Mouse (Mus musculus): Measurements from ENCODE around the gene Gm19426. TPM values are rescaled to one million over a fixed set of nuclear protein-coding genes. Genes with fewer than 3 reads are reported as not detected.

Gm19426 gene
- polyA plus RNA-seq, 1 experiment = 4.4 TPM

DNA sequence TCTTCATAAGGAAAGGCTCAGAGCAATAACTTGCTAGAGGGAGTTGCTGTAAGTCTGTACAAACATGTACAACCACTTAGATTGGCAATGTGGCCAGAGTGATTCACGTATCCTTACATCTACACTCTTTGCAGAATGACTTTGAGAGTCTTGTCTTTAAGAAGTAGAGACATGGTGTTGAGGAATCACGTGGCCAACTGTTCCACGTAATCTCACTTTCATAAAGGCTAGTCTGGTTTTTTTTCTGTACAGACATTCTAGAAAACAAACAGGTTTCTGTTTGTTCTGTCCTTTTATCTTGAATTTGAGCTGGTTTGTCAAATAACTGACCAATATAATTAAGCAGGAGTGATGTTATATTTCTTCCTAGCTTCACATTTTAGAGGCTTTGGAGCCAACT, 17.9 kb upstream of the Gm19426 start:
- TF ChIP-seq MYOD1 (IDR thresholded peaks at IDR 0.05; ENCODE audit: control insufficient read depth, insufficient read length, low read depth) (no peak), USF1 (IDR thresholded peaks at IDR 0.05; ENCODE audit: low read depth) (peak; percentile 44), CEBPB (IDR thresholded peaks at IDR 0.05; ENCODE audit: low read depth) (no peak), FOSL1 (IDR thresholded peaks at IDR 0.05; ENCODE audit: insufficient read depth, low read length, poor library complexity, severe bottlenecking) (no peak), MYOG (IDR thresholded peaks at IDR 0.05; ENCODE audit: control insufficient read depth, extremely low read depth, insufficient read length) (no peak), CTCF (IDR thresholded peaks at IDR 0.05; ENCODE audit: control insufficient read depth, insufficient read depth, insufficient read length) (no peak)
- Histone ChIP-seq H3ac (ENCODE audit: control insufficient read depth, insufficient read length, low read depth) (no peak overlapping the region), H3K27me3 (ENCODE audit: control insufficient read depth, insufficient read depth, insufficient read length) (no peaks in the 10 kb centered on the region), H3K4me3 (ENCODE audit: insufficient read depth, poor library complexity, severe bottlenecking) (no peak overlapping the region), H3K79me2 (ENCODE audit: control insufficient read depth, insufficient read depth) (no peaks in the 10 kb centered on the region), H3K36me3 (ENCODE audit: control insufficient read depth, insufficient read depth) (no peaks in the 10 kb centered on the region), H3K79me3 (ENCODE audit: low read depth) (no peaks in the 10 kb centered on the region)

DNA sequence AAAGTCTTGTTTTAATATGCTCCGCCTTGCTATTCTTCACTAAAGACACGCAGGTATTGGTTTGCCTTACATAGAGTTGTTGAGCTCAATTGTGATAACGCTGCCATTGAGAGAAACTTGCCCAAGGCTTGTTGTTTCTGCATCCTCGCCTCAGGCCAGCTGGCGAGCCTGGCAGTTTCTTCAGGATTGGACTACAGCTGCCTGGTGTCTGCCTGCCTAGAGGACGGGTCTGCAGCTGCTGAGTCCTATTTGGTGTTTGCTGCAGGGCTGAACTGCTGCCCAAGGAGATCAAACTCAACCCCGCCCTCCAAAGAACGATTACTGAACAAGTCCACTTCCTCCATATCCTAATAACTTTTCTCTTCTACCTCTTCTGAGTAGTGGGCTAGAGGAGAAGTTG, 17.3 kb upstream of the Gm19426 start:
- H3K79me2 ChIP-seq (ENCODE audit: control insufficient read depth, insufficient read depth) = no peaks in the 10 kb centered on the region
- H3K79me3 ChIP-seq (ENCODE audit: low read depth) = no peaks in the 10 kb centered on the region
- H3K36me3 ChIP-seq (ENCODE audit: control insufficient read depth, insufficient read depth) = no peaks in the 10 kb centered on the region
- TF ChIP-seq CEBPB (IDR thresholded peaks at IDR 0.05; ENCODE audit: low read depth) (no peak), MAX (IDR thresholded peaks at IDR 0.05) (no peak), FOSL1 (IDR thresholded peaks at IDR 0.05; ENCODE audit: insufficient read depth, low read length, poor library complexity, severe bottlenecking) (no peak)
- H3K4me3 ChIP-seq (ENCODE audit: insufficient read depth, poor library complexity, severe bottlenecking) = no peak overlapping the region
- H3K27me3 ChIP-seq (ENCODE audit: control insufficient read depth, insufficient read depth, insufficient read length) = no peaks in the 10 kb centered on the region
- no peak overlapping the region for H3ac ChIP-seq (ENCODE audit: control insufficient read depth, insufficient read length, low read depth)

DNA sequence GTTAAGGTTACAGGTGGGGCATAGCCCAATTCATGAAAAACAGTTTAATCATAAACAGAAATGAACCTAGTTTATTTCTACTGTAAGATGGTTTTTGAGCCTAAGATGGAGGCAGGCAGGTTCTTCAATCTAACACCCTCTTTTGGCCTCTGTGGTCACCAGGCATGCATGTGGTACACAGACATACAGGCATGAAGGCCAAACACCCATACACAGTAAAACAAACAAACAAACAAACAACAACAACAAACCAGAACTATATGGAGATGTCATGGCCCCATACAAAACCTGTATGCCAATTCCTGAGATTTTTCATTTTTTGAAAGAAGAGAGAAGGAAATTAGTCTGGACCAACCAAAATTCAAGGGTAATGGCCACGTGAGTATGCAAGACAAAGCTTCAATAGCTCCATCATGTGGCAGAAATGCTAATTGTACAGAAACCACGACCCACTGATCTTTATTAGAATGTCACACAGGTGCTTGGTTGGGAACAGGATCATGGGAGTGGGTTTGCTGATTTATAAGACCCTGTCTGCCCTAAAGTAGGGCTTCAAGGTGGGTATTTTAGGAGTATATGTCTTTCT, 15.2 kb upstream of the Gm19426 start:
- Histone ChIP-seq H3ac (ENCODE audit: control insufficient read depth, insufficient read length, low read depth) (no peak overlapping the region), H3K79me3 (ENCODE audit: low read depth) (no peaks in the 10 kb centered on the region), H3K79me2 (ENCODE audit: control insufficient read depth, insufficient read depth) (no peaks in the 10 kb centered on the region), H3K27me3 (ENCODE audit: control insufficient read depth, insufficient read depth, insufficient read length) (no peaks in the 10 kb centered on the region), H3K4me3 (ENCODE audit: insufficient read depth, poor library complexity, severe bottlenecking) (no peak overlapping the region), H3K36me3 (ENCODE audit: control insufficient read depth, insufficient read depth) (no peaks in the 10 kb centered on the region)
- TF ChIP-seq FOSL1 (IDR thresholded peaks at IDR 0.05; ENCODE audit: insufficient read depth, low read length, poor library complexity, severe bottlenecking) = no peak
- TF ChIP-seq MAX (IDR thresholded peaks at IDR 0.05) = peak; percentile 59
- TF ChIP-seq MYOD1 (IDR thresholded peaks at IDR 0.05; ENCODE audit: control insufficient read depth, insufficient read length, low read depth) = no peak
- peak; percentile 95 for TF ChIP-seq USF1 (IDR thresholded peaks at IDR 0.05; ENCODE audit: low read depth)
- no peak for TF ChIP-seq MYOG (IDR thresholded peaks at IDR 0.05; ENCODE audit: control insufficient read depth, extremely low read depth, insufficient read length)
- peak; percentile 61 for TF ChIP-seq CTCF (IDR thresholded peaks at IDR 0.05; ENCODE audit: control insufficient read depth, insufficient read depth, insufficient read length)
- TF ChIP-seq CEBPB (IDR thresholded peaks at IDR 0.05; ENCODE audit: low read depth) = no peak

DNA sequence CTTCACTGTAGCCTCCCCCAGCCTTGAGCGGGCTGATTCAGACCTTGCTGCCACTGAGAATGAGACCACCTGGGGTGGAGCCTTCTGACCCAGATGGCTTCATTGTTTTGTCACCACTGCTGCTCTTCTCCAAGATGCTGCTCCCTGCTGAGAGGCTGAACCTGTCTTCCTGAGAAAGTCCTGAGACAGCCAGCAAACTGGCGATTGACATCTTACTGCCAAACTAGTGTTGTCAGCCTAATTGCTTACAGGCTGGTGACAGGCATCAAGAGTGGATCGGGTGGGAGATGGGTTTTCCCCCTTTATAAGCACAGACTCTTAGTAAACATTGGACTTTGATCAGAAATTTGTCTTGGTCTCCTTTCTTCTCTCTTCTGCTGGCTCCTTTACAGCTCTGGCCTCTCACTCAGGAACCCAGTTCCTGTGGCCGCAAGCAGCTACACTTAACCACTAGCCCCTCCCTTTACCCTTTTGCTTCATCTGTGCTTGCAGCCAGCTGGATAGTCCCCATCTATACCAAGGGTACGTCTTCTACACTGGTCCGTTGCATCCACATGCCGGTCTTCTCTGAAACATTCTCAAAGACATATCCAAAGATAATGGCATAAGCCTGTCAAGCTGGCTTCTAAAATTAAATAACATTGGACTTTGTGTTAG, 13.7 kb upstream of the Gm19426 start:
- TF ChIP-seq MAX (IDR thresholded peaks at IDR 0.05) = no peak
- no peak for TF ChIP-seq MYOD1 (IDR thresholded peaks at IDR 0.05; ENCODE audit: control insufficient read depth, insufficient read length, low read depth)
- TF ChIP-seq CTCF (IDR thresholded peaks at IDR 0.05; ENCODE audit: control insufficient read depth, insufficient read depth, insufficient read length) = no peak
- no peak for TF ChIP-seq MYOG (IDR thresholded peaks at IDR 0.05; ENCODE audit: control insufficient read depth, extremely low read depth, insufficient read length)
- no peak for TF ChIP-seq USF1 (IDR thresholded peaks at IDR 0.05; ENCODE audit: low read depth)
- no peak for TF ChIP-seq CEBPB (IDR thresholded peaks at IDR 0.05; ENCODE audit: low read depth)
- no peak for TF ChIP-seq FOSL1 (IDR thresholded peaks at IDR 0.05; ENCODE audit: insufficient read depth, low read length, poor library complexity, severe bottlenecking)
- H3K36me3 ChIP-seq (ENCODE audit: control insufficient read depth, insufficient read depth) = no peaks in the 10 kb centered on the region
- H3K79me3 ChIP-seq (ENCODE audit: low read depth) = no peaks in the 10 kb centered on the region
- no peaks in the 10 kb centered on the region for H3K79me2 ChIP-seq (ENCODE audit: control insufficient read depth, insufficient read depth)
- H3ac ChIP-seq (ENCODE audit: control insufficient read depth, insufficient read length, low read depth) = no peak overlapping the region
- no peaks in the 10 kb centered on the region for H3K27me3 ChIP-seq (ENCODE audit: control insufficient read depth, insufficient read depth, insufficient read length)
- H3K4me3 ChIP-seq (ENCODE audit: insufficient read depth, poor library complexity, severe bottlenecking) = no peak overlapping the region

DNA sequence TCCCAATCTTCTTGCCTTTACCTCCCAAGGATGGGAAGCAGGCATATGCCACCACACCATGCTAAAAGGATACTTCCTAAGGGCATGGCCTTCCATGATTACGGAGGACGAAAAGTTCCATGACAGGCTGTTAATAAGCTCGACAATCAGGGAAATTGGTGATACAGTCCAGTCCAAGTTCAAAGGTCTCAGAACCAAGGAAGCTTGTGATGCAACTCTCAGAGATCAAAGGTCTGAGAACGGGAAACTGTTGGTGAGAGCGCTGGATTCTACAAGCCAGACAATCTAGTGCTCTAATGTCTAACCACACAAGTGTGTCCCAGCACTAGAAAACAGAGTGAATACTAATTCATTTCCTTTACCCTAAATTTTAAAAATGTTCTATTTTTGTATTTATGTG, 12.8 kb upstream of the Gm19426 start:
- no peaks in the 10 kb centered on the region for H3K36me3 ChIP-seq (ENCODE audit: control insufficient read depth, insufficient read depth)
- no peak overlapping the region for H3ac ChIP-seq (ENCODE audit: control insufficient read depth, insufficient read length, low read depth)
- no peak overlapping the region for H3K4me3 ChIP-seq (ENCODE audit: insufficient read depth, poor library complexity, severe bottlenecking)
- H3K27me3 ChIP-seq (ENCODE audit: control insufficient read depth, insufficient read depth, insufficient read length) = no peaks in the 10 kb centered on the region
- no peaks in the 10 kb centered on the region for H3K79me3 ChIP-seq (ENCODE audit: low read depth)
- TF ChIP-seq CEBPB (IDR thresholded peaks at IDR 0.05; ENCODE audit: low read depth) = no peak
- no peak for TF ChIP-seq USF1 (IDR thresholded peaks at IDR 0.05; ENCODE audit: low read depth)
- TF ChIP-seq FOSL1 (IDR thresholded peaks at IDR 0.05; ENCODE audit: insufficient read depth, low read length, poor library complexity, severe bottlenecking) = no peak
- no peak for TF ChIP-seq MYOG (IDR thresholded peaks at IDR 0.05; ENCODE audit: control insufficient read depth, extremely low read depth, insufficient read length)
- no peak for TF ChIP-seq MYOD1 (IDR thresholded peaks at IDR 0.05; ENCODE audit: control insufficient read depth, insufficient read length, low read depth)
- no peak for TF ChIP-seq MAX (IDR thresholded peaks at IDR 0.05)
- H3K79me2 ChIP-seq (ENCODE audit: control insufficient read depth, insufficient read depth) = no peaks in the 10 kb centered on the region

DNA sequence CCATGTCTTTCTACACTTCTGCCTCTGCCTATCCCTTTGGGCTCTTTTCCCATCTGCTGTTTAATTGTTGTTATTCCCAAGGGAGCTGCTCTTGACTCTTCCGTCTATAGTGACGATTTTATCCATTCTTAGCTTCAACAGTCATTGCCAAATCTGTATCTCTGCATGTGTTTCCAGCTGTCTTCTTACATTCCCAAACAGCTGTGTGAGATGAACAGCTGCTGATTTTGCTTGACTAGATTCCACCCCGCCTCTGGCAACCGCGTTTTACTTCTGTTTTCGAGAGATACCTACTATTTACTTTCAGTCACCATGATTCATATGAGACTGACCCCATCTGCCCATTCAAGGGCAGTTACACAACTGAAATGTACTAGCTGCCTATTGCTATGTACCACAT, 6.7 kb upstream of the Gm19426 start:
- TF ChIP-seq MYOD1 (IDR thresholded peaks at IDR 0.05; ENCODE audit: control insufficient read depth, insufficient read length, low read depth) (peak; percentile 98), MYOG (IDR thresholded peaks at IDR 0.05; ENCODE audit: control insufficient read depth, extremely low read depth, insufficient read length) (no peak)
- H3K4me3 ChIP-seq (ENCODE audit: insufficient read depth, poor library complexity, severe bottlenecking) = no peak overlapping the region
- H3K36me3 ChIP-seq (ENCODE audit: control insufficient read depth, insufficient read depth) = no peaks in the 10 kb centered on the region
- no peaks in the 10 kb centered on the region for H3K79me3 ChIP-seq (ENCODE audit: low read depth)
- no peaks in the 10 kb centered on the region for H3K27me3 ChIP-seq (ENCODE audit: control insufficient read depth, insufficient read depth, insufficient read length)
- no peaks in the 10 kb centered on the region for H3K79me2 ChIP-seq (ENCODE audit: control insufficient read depth, insufficient read depth)
- H3ac ChIP-seq (ENCODE audit: control insufficient read depth, insufficient read length, low read depth) = no peak overlapping the region
